Mouse (Mus musculus) adrenal gland, postnatal 36 days (tissue): Measurements from ENCODE around the gene Adcy6. TPM values are rescaled to one million over a fixed set of nuclear protein-coding genes. Genes with fewer than 3 reads are reported as not detected.
A peak's percentile ranks its signal among the peaks of the same experiment; 100 is the strongest.
"Not testable (repeated sequence)": the region's sequence is repeated elsewhere in the genome, so short reads cannot be mapped to it uniquely, and the experiment has no call there.

ENCODE experiments used
- DNase-seq, 2 experiments: peaks; one replicate each; pipeline ENCODE4 v3.0.0; 2021; ENCODE audit warnings: mixed read lengths in 1 of 2
- total RNA-seq, 2 experiments: library from RNA; stranded (reverse); gene quantifications; 2 replicates each; pipeline ENCODE4 v1.2.3; 2021

The Adcy6 gene
- total RNA-seq, 2 experiments from 2014 or later: 43.8 to 62.6 TPM

- peak; percentile 19 to 38 for DNase-seq
These were observed 7.5 kb downstream of the Adcy6 start for GRCm38 (mm10) chr15:98602191-98602881.

GRCm38 (mm10) chr15:98601832-98602190 is 8.1 kb downstream of the Adcy6 start:
- DNase-seq: no peak

- no peak for DNase-seq
These were observed 9.7 kb downstream of the Adcy6 start for GRCm38 (mm10) chr15:98600036-98600709.

- no peak for DNase-seq
These were observed 13.3 kb downstream of the Adcy6 start for GRCm38 (mm10) chr15:98596609-98597008.

- no peak for DNase-seq
These were observed 14.8 kb downstream of the Adcy6 start for GRCm38 (mm10) chr15:98595049-98595448.

GRCm38 (mm10) chr15:98594193-98594592 is 15.7 kb downstream of the Adcy6 start:
- DNase-seq: no peak

GRCm38 (mm10) chr15:98591396-98591795 is 18.5 kb downstream of the Adcy6 start:
- no peak for DNase-seq

GRCm38 (mm10) chr15:98589640-98590336 is 20.1 kb downstream of the Adcy6 start:
- DNase-seq: no peak

- DNase-seq: no peak
These were observed 22.1 kb downstream of the Adcy6 start for GRCm38 (mm10) chr15:98587751-98588150.

- DNase-seq: not testable (repeated sequence)
These were observed 23.7 kb downstream of the Adcy6 start for GRCm38 (mm10) chr15:98586141-98586540.

GRCm38 (mm10) chr15:98585421-98585820 is 24.5 kb downstream of the Adcy6 start:
- DNase-seq: no peak

- DNase-seq: no peak
These were observed 26.9 kb downstream of the Adcy6 start for GRCm38 (mm10) chr15:98582996-98583395.

- peak in 1 of 2 experiments; percentile 41 for DNase-seq
These were observed 27.5 kb downstream of the Adcy6 start for GRCm38 (mm10) chr15:98582410-98582809.

GRCm38 (mm10) chr15:98579795-98580464 is 29.9 kb downstream of the Adcy6 start:
- DNase-seq: peak; percentile 67 to 77

GRCm38 (mm10) chr15:98579310-98579709 is 30.6 kb downstream of the Adcy6 start:
- no peak for DNase-seq

GRCm38 (mm10) chr15:98573293-98573692 is 36.6 kb downstream of the Adcy6 start:
- DNase-seq: no peak

GRCm38 (mm10) chr15:98570873-98571538 is 38.9 kb downstream of the Adcy6 start, which contains the start of the genes Ccnt1 and 4930415O20Rik:
Gene Ccnt1 (minus strand): TSS chr15:98570923.
Gene 4930415O20Rik (plus strand): TSS chr15:98571004.
- no peak for DNase-seq

GRCm38 (mm10) chr15:98569795-98570365 is 40.0 kb downstream of the Adcy6 start:
- DNase-seq: no peak

- DNase-seq: peak; percentile 22 to 44
These were observed 40.7 kb downstream of the Adcy6 start for GRCm38 (mm10) chr15:98569216-98569615.

- peak; percentile 44 to 54 for DNase-seq
These were observed 41.4 kb downstream of the Adcy6 start for GRCm38 (mm10) chr15:98568256-98569033.
